Mouse (Mus musculus) kidney, adult 2 months (tissue): ENCODE measurements at regions not wholly inside any gene's neighbourhood (a gene's known extent, or its start where the extent isn't known, plus 50 kb on each side); places are given as distances from the start of the nearest gene placed in this dataset.

ENCODE experiments used
- CTCF ChIP-seq: fragments of 200-500 bp; conservative IDR thresholded peaks from 2 replicates; pipeline ENCODE4 v1.5.1; 2011; ENCODE audit warnings: low read depth, mild to moderate bottlenecking, control low read depth, low read length, moderate library complexity, mixed read lengths; ENCODE audit not compliant: insufficient read depth, insufficient read length
- POLR2A ChIP-seq: fragments of 200-500 bp; IDR thresholded peaks from one replicate; pipeline ENCODE4 v1.6.1; 2011; ENCODE audit warnings: low read depth, low read length, control low read depth

- TF ChIP-seq CTCF (no peak), POLR2A (no peak)
These were observed 72.8 kb upstream of the B430218F22Rik start for GRCm38 (mm10) chr13:118313676-118314075.
